Mouse (Mus musculus) ES-CJ7 (cell line): ENCODE measurements around the gene Gm17655.
"Not testable (repeated sequence)": the region's sequence is repeated elsewhere in the genome, so short reads cannot be mapped to it uniquely, and the experiment has no call there.

Experiments
- DNase-seq: peaks from one replicate; pipeline ENCODE4 v3.0.0; 2011; ENCODE audit warnings: low read depth, low spot score

Gene Gm17655

DNA sequence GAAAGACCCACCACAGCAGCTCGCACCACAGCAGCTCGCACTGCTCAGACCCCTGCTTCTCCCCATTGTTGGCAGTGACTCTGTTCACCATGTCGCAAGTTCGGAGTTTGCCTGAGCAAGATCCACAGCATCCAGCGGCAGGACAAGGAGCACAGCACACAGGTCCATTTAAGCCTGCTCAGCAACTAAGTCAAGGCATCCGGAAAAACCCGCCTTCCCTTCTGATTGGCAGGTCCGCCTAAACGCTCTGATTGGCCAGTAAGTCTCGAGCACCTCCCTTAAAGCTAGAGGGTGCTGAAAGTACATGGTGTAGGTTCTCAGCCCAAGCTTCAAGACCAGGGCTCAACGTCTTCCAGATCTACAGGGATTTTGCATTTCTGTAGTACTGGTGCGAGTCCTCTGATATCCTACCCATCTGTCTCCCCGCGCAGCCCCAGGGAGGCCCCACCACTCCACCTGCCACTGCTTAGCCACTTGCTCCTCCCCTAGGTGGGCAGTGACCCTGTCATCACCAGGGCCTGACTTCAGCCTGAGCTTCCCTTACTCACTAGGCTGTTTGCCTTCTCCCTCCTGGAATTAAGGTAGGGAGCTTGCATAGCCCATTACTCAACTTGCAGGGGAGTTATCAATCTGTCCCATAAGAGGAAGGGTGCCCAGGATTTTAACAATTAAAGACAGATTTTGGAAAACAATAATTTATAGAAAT lies 14.0 kb upstream of the Gm17655 start:
- peak; percentile 89 for DNase-seq

DNA sequence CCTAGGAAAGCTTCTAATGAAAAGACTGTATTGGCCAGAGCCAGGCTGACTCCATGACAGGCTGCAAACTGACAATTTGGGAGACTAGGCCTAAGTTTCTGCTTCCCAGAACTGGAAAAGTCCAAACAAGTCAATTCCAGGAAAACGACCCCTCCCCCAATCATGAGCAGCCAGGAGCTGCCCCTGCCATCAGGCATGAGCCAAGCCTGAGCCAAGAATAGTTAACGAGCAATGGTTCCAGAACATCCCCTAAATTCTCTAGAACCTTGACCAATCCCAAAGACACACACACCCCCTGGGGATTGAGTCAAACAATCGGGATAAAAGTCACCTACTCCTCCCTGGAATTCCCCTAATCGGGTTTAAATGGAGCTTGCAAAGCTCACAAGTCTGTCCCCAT lies 10.6 kb upstream of the Gm17655 start:
- peak; percentile 83 for DNase-seq

DNA sequence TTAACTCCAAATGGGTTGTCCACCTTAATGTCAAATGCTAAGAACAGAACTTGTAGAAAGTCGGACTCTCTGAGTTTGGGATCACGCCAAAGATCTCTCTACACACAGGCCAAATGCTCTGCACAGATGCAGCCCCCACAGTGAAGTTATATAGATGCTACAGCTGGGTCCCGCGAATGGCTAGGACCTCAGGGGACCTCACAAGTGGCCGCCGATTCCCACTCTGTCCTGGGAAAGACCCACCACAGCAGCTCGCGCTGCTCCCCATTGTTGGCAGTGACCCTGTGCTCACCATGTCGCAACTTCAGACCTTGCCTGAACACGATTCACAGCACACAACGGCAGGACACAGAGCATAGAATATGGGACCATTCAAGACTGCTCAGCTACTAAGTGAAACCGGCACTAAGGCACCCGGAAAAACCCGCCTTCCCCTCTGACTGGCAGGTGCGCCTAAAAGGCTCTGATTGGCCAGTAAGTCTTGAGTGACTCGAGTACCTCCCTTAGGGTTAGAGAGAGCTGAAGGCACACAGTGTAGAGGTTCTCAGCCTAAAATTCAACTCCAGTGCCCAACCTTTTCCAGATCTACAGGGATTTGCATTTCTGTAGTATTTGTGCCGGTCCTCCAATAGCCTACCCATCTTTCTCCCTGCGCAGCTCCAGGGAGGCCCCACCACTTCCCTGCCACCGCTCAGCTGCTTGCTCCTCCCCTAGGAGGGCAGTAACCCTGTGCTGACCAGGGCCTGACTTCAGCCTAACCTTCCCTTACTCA lies 14.5 kb downstream of the Gm17655 start:
- peak; percentile 86 for DNase-seq

DNA sequence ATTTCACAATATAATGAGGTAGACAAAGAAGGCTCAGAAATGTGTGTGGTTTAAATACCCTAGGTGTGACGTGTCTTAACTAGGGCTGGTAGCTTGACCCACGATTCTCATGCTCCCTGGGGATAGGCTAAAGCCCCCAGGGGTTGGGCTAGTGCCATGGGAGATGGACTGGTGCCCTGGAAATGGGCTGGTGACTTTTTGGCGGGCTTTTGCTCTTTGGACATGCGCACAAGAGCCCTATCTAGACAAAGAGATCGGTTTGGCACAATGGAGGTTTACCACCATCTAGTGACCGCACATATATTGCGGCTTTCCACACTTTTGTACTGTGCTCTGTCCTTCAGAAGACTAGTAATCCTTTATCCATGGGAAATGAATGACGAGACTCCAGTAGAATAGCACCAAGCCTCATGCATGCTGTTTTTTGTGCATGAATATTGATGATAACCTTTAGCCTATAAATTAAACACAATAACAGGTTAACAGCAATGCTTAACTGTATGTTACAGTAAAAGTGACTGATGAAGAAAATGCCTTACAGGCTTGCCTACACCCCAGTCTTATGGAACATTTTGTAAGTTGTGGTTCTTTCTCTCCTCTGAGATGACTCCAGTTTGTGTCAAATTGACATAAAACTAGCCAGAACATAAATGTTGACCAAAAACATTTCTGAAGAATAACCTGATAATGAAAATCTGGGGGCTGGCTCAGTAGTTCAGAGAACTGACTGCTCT lies 48.5 kb downstream of the Gm17655 start:
- peak; percentile 36 for DNase-seq

DNA sequence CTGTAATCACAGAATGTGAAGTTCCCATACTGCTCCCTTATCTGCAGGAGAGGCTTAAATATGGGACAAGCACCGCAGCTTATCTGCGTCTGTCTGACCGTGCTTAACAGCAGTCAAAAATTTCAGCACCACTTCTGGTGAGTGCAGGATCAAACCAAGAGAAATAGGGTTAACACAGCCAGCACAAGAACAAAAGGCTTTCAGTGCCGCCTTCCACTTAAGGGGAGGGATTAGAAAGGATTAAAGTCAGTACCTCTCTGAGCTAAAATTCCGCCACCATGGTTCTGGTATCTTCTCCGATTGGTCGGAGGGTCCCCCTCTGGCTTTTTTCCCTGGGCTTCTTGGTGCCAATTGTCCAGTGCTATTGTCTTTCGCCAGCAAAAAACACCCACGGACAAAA lies 49.0 kb downstream of the Gm17655 start:
- DNase-seq, result no peak

DNA sequence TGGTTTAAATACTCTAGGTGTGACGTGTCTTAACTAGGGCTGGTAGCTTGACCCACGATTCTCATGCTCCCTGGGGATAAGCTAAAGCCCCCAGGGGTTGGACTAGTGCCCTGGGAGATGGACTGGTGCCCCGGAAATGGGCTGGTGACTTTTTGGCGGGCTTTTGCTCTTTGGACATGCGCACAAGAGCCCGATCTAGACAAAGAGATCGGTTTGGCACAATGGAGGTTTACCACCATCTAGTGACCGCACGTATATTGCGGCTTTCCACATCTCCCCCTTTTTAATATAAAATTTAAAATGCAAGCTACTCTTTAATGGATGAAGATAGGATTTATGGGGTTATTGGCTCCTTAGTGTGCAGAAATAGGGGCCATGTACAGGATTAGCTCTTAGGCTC lies 56.5 kb downstream of the Gm17655 start:
- not testable (repeated sequence) for DNase-seq
